Mouse (Mus musculus): ENCODE data around the gene Kiss1r.

Kiss1r gene

GRCm38 (mm10) chr10:79937775-79938526 lies 21.2 kb downstream of the Kiss1r start:
- DNase-seq (ENCODE audit: low read depth in 2 of 2, low spot score in 2 of 2), result no peak

GRCm38 (mm10) chr10:79940749-79941148 lies 24.0 kb downstream of the Kiss1r start:
- DNase-seq (ENCODE audit: low read depth in 2 of 2, low spot score in 2 of 2), result no peak

GRCm38 (mm10) chr10:79942988-79943387 lies 26.2 kb downstream of the Kiss1r start:
- DNase-seq (ENCODE audit: low read depth in 2 of 2, low spot score in 2 of 2), result no peak

GRCm38 (mm10) chr10:79943471-79943901 lies 26.7 kb downstream of the Kiss1r start:
- DNase-seq (ENCODE audit: low read depth in 2 of 2, low spot score in 2 of 2), result no peak

GRCm38 (mm10) chr10:79945507-79946234 lies 28.9 kb downstream of the Kiss1r start:
- DNase-seq (ENCODE audit: low read depth in 2 of 2, low spot score in 2 of 2), result no peak

GRCm38 (mm10) chr10:79946752-79947322 lies 30.1 kb downstream of the Kiss1r start:
- no peak for DNase-seq (ENCODE audit: low read depth in 2 of 2, low spot score in 2 of 2)

GRCm38 (mm10) chr10:79947502-79947901 lies 30.7 kb downstream of the Kiss1r start:
- DNase-seq (ENCODE audit: low read depth in 2 of 2, low spot score in 2 of 2), result no peak

- no peak for DNase-seq (ENCODE audit: low read depth in 2 of 2, low spot score in 2 of 2)
Observed at GRCm38 (mm10) chr10:79949873-79950272, 33.1 kb downstream of the Kiss1r start.

GRCm38 (mm10) chr10:79950661-79951060 lies 33.9 kb downstream of the Kiss1r start:
- no peak for DNase-seq (ENCODE audit: low read depth in 2 of 2, low spot score in 2 of 2)

GRCm38 (mm10) chr10:79953946-79954345 lies 37.2 kb downstream of the Kiss1r start:
- peak in 1 of 2 experiments; percentile 11 for DNase-seq (ENCODE audit: low read depth in 2 of 2, low spot score in 2 of 2)

GRCm38 (mm10) chr10:79955691-79956090 lies 38.9 kb downstream of the Kiss1r start:
- no peak for DNase-seq (ENCODE audit: low read depth in 2 of 2, low spot score in 2 of 2)

GRCm38 (mm10) chr10:79956643-79957154 lies 39.9 kb downstream of the Kiss1r start:
- no peak for DNase-seq (ENCODE audit: low read depth in 2 of 2, low spot score in 2 of 2)

- peak; percentile 68 to 76 for DNase-seq (ENCODE audit: low read depth in 2 of 2, low spot score in 2 of 2)
Observed at GRCm38 (mm10) chr10:79958140-79958816, 41.5 kb downstream of the Kiss1r start.

- peak in 1 of 2 experiments; percentile 29 for DNase-seq (ENCODE audit: low read depth in 2 of 2, low spot score in 2 of 2)
Observed at GRCm38 (mm10) chr10:79959412-79959811, 42.6 kb downstream of the Kiss1r start.

- peak; percentile 100 for DNase-seq (ENCODE audit: low read depth in 2 of 2, low spot score in 2 of 2)
Observed at GRCm38 (mm10) chr10:79959847-79960601, 43.3 kb downstream of the Kiss1r start, which contains the start of gene Wdr18. TSS of gene Wdr18 (plus strand) at chr10:79960152.

- DNase-seq (ENCODE audit: low read depth in 2 of 2, low spot score in 2 of 2), result no peak
Observed at GRCm38 (mm10) chr10:79960671-79961294, 44.0 kb downstream of the Kiss1r start.

GRCm38 (mm10) chr10:79964727-79965126 lies 48.0 kb downstream of the Kiss1r start:
- DNase-seq (ENCODE audit: low read depth in 2 of 2, low spot score in 2 of 2), result no peak

GRCm38 (mm10) chr10:79965325-79965724 lies 48.6 kb downstream of the Kiss1r start:
- no peak for DNase-seq (ENCODE audit: low read depth in 2 of 2, low spot score in 2 of 2)

- DNase-seq (ENCODE audit: low read depth in 2 of 2, low spot score in 2 of 2), result no peak
Observed at GRCm38 (mm10) chr10:79966886-79967400, 50.2 kb downstream of the Kiss1r start.

- DNase-seq (ENCODE audit: low read depth in 2 of 2, low spot score in 2 of 2), result no peak
Observed at GRCm38 (mm10) chr10:79968181-79968580, 51.4 kb downstream of the Kiss1r start.

Measured in CD8-positive naive resting alpha-beta T cell, adult 2 months (primary cell).